ENCODE assay signal across 10 mouse cellular contexts in genomic region chr2:180805966-180806365, GRCm38 (mm10). TPM values are rescaled to one million over a fixed set of nuclear protein-coding genes. Genes with fewer than 3 reads are reported as not detected.
DNase-seq lines count a peak whose midpoint lies in the region; ATAC-seq and TF ChIP-seq lines count a peak whose summit lies in the region.
"Had no signal": no experiment of that assay in that cellular context is flagged by ENCODE, and none has a peak within 500 bp of the region (broad histone marks: within the 10 kb centered on the region; RNA-seq: fewer than 3 reads in every experiment).

No protein-coding gene starts in this region.

- peak; percentile 54 to 63 for DNase-seq in kidney, postnatal 4 days
- DNase-seq in kidney, adult 11 months = no peak
- DNase-seq in NIH3T3 (ENCODE audit: low read depth) = peak; percentile 53
- DNase-seq in cerebellum, adult 9-11 months = peak; percentile 74
- DNase-seq in frontal cortex, postnatal 14 days (ENCODE audit: low spot score in 2 of 2) = peak; percentile 45 to 51
- no peak for DNase-seq in stomach, postnatal 0 days (ENCODE audit: low spot score)
- no peak for DNase-seq in lung, postnatal 36 days

- no peak overlapping the region for H3K9ac ChIP-seq in stomach, postnatal 0 days (ENCODE audit: low read length)

- H3K27me3 ChIP-seq in stomach, postnatal 0 days (ENCODE audit: control insufficient read depth, insufficient read depth, low read length) = no peaks in the 10 kb centered on the region

- peak; percentile 39; the same call in 1 of the 2 replicates for ATAC-seq in megakaryocyte progenitor cell, adult 5-6 weeks (replicated peaks; ENCODE audit: poor library complexity)
- no peak for ATAC-seq in stomach, postnatal 0 days (ENCODE audit: low FRiP score, low TSS enrichment)

- TF ChIP-seq EP300 in stomach, postnatal 0 days (optimal IDR thresholded peaks at IDR 0.05) = no peak

- H3K9me3 ChIP-seq in stomach, postnatal 0 days (ENCODE audit: control insufficient read depth, low read length) = no peaks in the 10 kb centered on the region

- TF ChIP-seq CTCF in stomach, postnatal 0 days (IDR thresholded peaks at IDR 0.05; ENCODE audit: low read depth) = peak; percentile 70

- 70% methylated on average over 1 of the region's 1 CpGs for WGBS in stomach, postnatal 0 days

- H3K36me3 ChIP-seq in stomach, postnatal 0 days (ENCODE audit: control insufficient read depth, insufficient read depth, low read length) = no peaks in the 10 kb centered on the region

- H3K27ac ChIP-seq in stomach, postnatal 0 days (replicated peaks) = no peak overlapping the region

- no peak overlapping the region for H3K4me3 ChIP-seq in stomach, postnatal 0 days (ENCODE audit: low read depth, low read length)

- no peak overlapping the region for H3K4me2 ChIP-seq in stomach, postnatal 0 days (replicated peaks; ENCODE audit: low read depth)

- no peaks in the 10 kb centered on the region for H3K4me1 ChIP-seq in stomach, postnatal 0 days (replicated peaks; ENCODE audit: control insufficient read depth, insufficient read depth)

RNA-seq across cellular contexts. Expression of gene Bhlhe23, which starts 29.3 kb away (rescaled TPM):
- total RNA-seq in megakaryocyte progenitor cell, adult 5-6 weeks (2015) = not detected in 2 replicates
- total RNA-seq in megakaryocyte progenitor cell, adult 5-6 weeks (2017) = not detected in 2 replicates
- not detected in 2 replicates for polyA plus RNA-seq in stomach, postnatal 0 days (2015; fragmentation: Nextera tagmentation; extraction: Ambion mirVana)
- total RNA-seq: adrenal gland, postnatal 4 days had no signal
- polyA plus RNA-seq: small intestine, adult 2 months had no signal

Comparison
In these comparisons a context has a peak if more than half of its experiments do, and no peak if none do; other contexts are left out.
1. DNase-seq: peak in kidney, postnatal 4 days (2 of 2), NIH3T3 (single experiment), cerebellum, adult 9-11 months (single experiment) and frontal cortex, postnatal 14 days (2 of 2); none in kidney, adult 11 months (single experiment), stomach, postnatal 0 days (single experiment) and lung, postnatal 36 days (single experiment).